Mouse (Mus musculus) thymus, postnatal 4 days (tissue): ENCODE measurements around the gene Fzd2.

Source experiments
- DNase-seq: peaks from one replicate; pipeline ENCODE4 v3.0.0; 2021

The Fzd2 gene

DNA sequence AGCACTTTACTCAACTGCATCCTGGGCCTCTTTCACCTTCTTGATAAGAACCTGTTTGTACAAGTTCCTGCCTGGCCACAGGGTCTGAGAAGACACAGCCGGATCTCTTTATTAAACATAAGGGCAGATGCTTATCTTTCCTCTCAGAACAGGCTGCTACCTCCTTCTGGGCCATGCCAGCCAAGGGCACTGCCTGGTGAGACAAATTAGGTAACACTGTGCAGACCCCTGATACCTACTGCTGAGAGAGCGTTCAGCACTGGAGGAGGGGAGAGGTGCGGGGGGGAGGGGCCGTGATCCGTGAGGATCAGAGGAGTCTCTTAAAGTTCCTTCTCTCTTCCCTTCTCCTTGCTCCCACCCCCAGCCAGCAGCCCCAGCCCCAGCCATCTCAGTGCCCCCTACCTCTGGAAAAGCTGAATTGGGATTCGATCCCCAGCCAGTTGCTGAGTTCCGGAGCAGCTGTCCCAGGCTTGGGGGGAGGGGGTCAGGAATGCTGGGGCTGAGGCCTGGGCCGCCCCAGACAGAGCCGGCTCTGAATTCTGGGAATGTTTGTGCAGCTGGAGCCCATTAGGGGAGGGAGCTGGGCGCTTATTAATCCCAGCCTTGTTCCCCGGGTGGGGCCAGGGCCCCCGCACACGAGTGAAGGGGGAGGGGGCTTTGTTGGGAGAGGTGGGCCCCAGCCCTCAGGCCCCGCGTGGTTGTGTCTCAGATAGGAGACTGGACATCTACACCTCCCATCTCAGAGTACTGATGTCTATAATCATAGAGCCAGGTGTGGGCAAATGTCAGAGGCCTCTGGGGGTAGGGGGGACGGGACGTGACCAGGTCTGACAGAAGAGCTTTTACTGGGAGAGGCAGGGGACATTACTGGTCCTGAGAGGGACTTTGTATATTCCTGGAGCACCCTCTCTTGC lies 19.9 kb downstream of the Fzd2 start:
- DNase-seq, result no peak

- no peak for DNase-seq
Measured at GRCm38 (mm10) chr11:102624888-102625407, 20.8 kb downstream of the Fzd2 start.

- DNase-seq, result no peak
Measured at GRCm38 (mm10) chr11:102627171-102627931, 23.2 kb downstream of the Fzd2 start.

GRCm38 (mm10) chr11:102628529-102628928 lies 24.3 kb downstream of the Fzd2 start:
- DNase-seq, result no peak

DNA sequence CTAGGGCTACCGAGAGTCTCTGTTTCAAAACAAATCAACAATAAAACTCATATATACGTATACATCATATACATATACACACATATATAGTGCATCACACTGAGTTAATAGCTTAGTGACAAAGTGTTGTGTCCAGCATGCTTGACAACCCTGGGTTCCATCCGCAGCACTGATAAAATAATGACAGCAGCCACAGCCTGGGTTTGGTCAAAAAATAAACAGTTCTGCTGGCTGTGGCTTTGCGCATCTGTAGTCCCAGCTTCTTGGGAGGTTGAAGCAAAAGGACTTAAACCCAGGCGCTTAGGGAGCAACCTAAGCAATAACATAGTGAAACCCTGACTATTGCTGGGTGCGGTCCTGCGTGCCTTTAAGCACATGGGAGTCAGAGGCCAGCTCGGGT lies 25.2 kb downstream of the Fzd2 start:
- no peak for DNase-seq

GRCm38 (mm10) chr11:102630731-102631130 lies 26.5 kb downstream of the Fzd2 start:
- DNase-seq, result no peak

GRCm38 (mm10) chr11:102631203-102631602 lies 27.0 kb downstream of the Fzd2 start:
- DNase-seq, result no peak

DNA sequence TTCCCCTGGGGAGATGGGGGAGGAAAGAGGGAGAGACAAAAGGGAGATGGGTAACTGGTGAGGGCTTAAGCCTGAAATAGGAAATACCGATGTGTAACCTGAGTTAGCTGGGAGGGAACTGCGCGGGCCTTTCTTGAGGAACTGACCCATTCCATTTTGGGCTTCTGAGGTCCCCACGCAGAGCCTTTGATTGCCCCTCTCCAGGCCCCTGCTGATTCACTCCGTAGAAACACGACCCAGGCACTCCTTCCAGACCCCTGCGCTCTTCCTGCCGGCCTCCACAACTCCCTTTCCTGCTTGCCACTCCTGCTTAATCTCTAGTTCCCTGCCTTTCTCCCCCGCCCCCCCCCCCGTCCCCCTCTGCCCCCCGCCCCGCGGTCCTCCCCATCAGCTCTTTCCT lies 28.5 kb downstream of the Fzd2 start:
- DNase-seq, result no peak

GRCm38 (mm10) chr11:102633379-102633778 lies 29.2 kb downstream of the Fzd2 start:
- no peak for DNase-seq

- DNase-seq, result no peak
Measured at GRCm38 (mm10) chr11:102636887-102637286, 32.7 kb downstream of the Fzd2 start.

- no peak for DNase-seq
Measured at GRCm38 (mm10) chr11:102643891-102644382, 39.7 kb downstream of the Fzd2 start.

DNA sequence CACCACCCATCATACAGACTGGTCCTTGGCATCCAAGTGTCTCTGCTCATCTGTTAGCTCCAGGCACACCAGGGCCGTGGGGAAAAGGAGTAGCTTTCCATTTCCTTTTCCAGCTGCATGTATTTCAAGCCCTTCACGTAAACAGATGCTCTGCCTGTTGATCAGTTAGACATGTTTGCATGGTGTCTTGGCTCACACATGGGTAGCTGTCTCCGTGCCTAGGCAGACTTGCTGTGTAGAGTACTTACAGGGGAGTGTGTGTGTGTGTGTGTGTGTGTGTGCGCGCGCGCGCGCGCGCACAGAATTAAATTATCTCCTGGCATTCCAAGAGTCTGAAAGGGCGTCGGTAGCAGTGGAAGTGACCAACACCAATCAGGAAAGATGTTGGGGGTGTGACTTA lies 42.0 kb downstream of the Fzd2 start:
- no peak for DNase-seq

DNA sequence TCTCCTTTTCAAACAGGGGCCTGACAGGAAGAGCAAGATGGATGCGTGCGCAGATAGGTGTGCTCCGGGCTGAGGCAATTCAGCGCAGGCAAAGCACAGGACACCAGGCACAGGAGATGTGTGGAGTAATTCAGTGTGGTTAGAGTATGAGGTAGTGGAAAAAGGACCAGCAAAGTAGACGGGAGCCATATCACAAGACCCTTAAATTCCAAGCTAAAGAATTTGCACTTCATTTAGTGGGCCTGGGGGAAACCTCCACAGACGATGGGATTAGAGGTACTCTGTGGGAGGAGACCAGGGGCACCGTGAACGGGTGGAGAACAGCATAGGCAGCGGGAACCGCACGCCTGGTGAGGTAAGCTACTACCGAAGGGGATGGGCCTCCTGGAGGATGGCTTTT lies 43.7 kb downstream of the Fzd2 start:
- no peak for DNase-seq

DNA sequence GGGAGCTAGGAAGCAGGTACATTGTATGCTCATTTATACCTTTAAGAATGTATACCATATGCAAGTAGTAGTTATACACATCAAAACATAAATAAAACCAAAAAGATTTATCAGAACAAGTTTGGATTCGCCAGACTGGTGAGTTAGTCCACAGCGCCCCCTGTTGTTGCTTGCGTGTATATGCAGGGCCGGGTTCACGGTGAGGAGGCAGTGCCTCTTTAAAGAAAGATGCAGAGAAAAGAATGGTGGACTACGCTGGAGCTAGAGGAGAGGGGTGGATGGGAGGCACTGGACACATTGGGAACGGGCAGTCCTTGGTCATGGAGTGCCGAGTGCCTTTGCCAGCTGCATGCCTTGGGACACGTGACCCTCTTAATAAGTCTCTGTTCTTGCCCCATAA lies 47.2 kb downstream of the Fzd2 start:
- DNase-seq, result peak; percentile 73

DNA sequence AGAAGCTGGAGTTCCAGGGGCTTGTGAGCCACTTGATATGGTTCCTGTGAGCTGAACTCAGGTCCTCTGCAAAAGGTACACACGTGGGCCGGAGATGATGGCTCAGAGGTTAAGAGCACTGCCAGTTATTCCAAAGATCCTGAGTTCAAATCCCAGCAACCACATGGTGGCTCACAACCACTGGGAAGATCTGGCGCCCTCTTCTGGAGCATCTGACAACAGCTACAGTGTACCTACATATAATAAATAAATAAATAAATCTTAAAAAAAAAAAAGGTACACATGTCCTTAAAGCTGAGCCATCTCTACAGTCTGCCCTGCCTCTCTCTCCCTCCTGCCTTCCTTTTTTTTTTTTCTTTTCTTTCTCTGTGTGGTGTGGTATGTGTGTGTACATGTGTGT lies 48.6 kb downstream of the Fzd2 start:
- peak; percentile 46 for DNase-seq

GRCm38 (mm10) chr11:102655888-102656287 lies 51.7 kb downstream of the Fzd2 start:
- DNase-seq, result no peak

DNA sequence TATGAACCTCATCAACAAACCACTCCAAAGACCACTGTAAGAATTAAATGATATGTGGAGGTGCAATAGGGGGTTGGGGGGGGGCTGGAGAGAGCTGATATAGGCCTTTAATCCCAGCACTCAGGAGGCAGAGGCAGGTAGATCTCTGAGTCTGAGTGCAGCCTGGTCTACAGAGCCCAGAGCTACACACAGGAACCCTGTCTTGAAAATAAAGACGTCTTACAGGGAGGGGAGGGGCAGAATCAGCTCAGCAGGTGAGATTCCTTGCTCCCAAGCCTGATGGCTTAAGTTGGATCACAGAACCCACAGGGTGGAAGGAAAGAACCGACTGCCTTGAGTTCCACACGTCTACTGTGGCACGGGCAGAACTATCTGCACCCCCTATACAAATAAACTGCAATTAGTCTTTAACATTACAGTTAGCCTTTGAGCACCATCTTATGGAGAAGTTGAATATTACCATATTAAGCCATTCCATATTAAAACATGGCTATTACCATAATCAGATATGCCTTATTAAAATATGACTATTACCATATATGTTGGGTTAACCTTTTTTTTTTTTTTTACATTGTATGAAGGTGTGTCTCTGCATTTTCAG lies 52.2 kb downstream of the Fzd2 start:
- DNase-seq, result no peak

DNA sequence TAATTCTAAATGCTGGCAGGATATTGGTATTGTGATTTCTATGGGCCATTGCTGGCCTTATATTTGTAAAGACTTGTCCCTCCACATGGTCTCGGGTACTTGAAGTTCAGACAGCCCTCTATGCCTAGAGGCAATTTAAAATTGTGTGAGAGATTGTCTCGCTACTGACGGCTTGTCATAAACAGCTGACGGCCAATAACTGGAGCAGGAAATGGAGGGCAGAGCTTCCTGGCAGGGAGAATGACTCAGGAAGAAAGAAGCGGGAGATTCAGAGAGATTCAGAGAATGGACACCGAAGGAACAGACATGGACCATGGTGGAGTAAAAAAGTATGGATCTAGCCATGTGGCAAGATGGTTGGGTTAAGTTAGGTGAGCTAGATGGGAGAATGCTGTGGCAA lies 52.7 kb downstream of the Fzd2 start:
- no peak for DNase-seq
